Mouse (Mus musculus) cortical plate, adult 2 months (tissue): ENCODE data around the gene Mmp14.

Experiments
- CTCF ChIP-seq: fragments of 200-500 bp; IDR thresholded peaks from 2 replicates; pipeline ENCODE4 v1.5.1; 2011; ENCODE audit warnings: mild to moderate bottlenecking, control low read depth, low read length; ENCODE audit not compliant: insufficient read depth; ENCODE audit errors: extremely low read depth
- POLR2A ChIP-seq: fragments of 200-500 bp; IDR thresholded peaks from 2 replicates; pipeline ENCODE4 v1.6.1; 2011; ENCODE audit warnings: mild to moderate bottlenecking, low read length, control low read depth; ENCODE audit not compliant: insufficient read depth; ENCODE audit errors: extremely low read depth

GRCm38 (mm10) chr14:54431334-54432077 is at the start of gene Mmp14:
- TF ChIP-seq POLR2A (no peak), CTCF (0 out of 2 replicates have a peak, but pooled peaks have one; percentile 31)
